Mouse (Mus musculus) heart, postnatal 14 days (tissue): ENCODE results near the gene Ascc1. TPM values are rescaled to one million over a fixed set of nuclear protein-coding genes. Genes with fewer than 3 reads are reported as not detected.
A peak's percentile ranks its signal among the peaks of the same experiment; 100 is the strongest.
"Not testable (repeated sequence)": the region's sequence is repeated elsewhere in the genome, so short reads cannot be mapped to it uniquely, and the experiment has no call there.

Source experiments
- DNase-seq, 2 experiments: peaks; one replicate each; pipeline ENCODE4 v3.0.0; 2021 to 2022
- intact Hi-C: fragments of 180-260 bp; cut with DNase I; formaldehyde crosslinking; loops from one replicate; pipeline ENCODE4 v1.15.1; 2025
- total RNA-seq, 2 experiments: library from RNA; stranded (reverse); gene quantifications; 2 replicates each; pipeline ENCODE4 v1.2.3; 2021

The Ascc1 gene
- total RNA-seq, 2 experiments from 2014 or later: 19.1 to 21.7 TPM

- peak; percentile 75 to 80 for DNase-seq
- intact Hi-C loops: loop anchor here (1.0 kb wide), 1 partner anchor 23 kb away; the partner anchor contains the start of gene Ddit4
Observed at GRCm38 (mm10) chr10:59974191-59974664, 28.4 kb upstream of the Ascc1 start.

GRCm38 (mm10) chr10:59974786-59975185 lies 27.8 kb upstream of the Ascc1 start:
- peak; percentile 59 to 68 for DNase-seq

GRCm38 (mm10) chr10:59977141-59977540 lies 25.5 kb upstream of the Ascc1 start:
- DNase-seq: no peak

More at GRCm38 (mm10) chr10:59974786-59975185, 27.8 kb upstream of the Ascc1 start:
- intact Hi-C loops: loop anchor here (1.0 kb wide), 1 partner anchor 23 kb away; the partner anchor contains the start of gene Ddit4

GRCm38 (mm10) chr10:59977715-59978343 lies 24.8 kb upstream of the Ascc1 start:
- intact Hi-C loops: no loop called here
- DNase-seq: peak in 1 of 2 experiments; percentile 40

More at GRCm38 (mm10) chr10:59977141-59977540, 25.5 kb upstream of the Ascc1 start:
- intact Hi-C loops: no loop called here

GRCm38 (mm10) chr10:59978401-59978800 lies 24.2 kb upstream of the Ascc1 start:
- DNase-seq: no peak
- intact Hi-C loops: no loop called here

- intact Hi-C loops: no loop called here
- peak; percentile 89 for DNase-seq
Observed at GRCm38 (mm10) chr10:59978873-59979743, 23.5 kb upstream of the Ascc1 start.

GRCm38 (mm10) chr10:59980815-59981244 lies 21.8 kb upstream of the Ascc1 start:
- peak; percentile 43 to 55 for DNase-seq
- intact Hi-C loops: loop anchor here (5.0 kb wide), 1 partner anchor 84 kb away; no protein-coding TSS in a partner anchor

GRCm38 (mm10) chr10:59981336-59981735 lies 21.3 kb upstream of the Ascc1 start:
- no peak for DNase-seq
- intact Hi-C loops: loop anchor here (5.0 kb wide), 1 partner anchor 84 kb away; no protein-coding TSS in a partner anchor

- intact Hi-C loops: loop anchor here (5.0 kb wide), 1 partner anchor 84 kb away; no protein-coding TSS in a partner anchor
- DNase-seq: peak in 1 of 2 experiments; percentile 75
Observed at GRCm38 (mm10) chr10:59981792-59982191, 20.8 kb upstream of the Ascc1 start.

GRCm38 (mm10) chr10:59982379-59982873 lies 20.2 kb upstream of the Ascc1 start:
- intact Hi-C loops: loop anchor here (5.0 kb wide), 1 partner anchor 85 kb away; no protein-coding TSS in a partner anchor
- no peak for DNase-seq

- DNase-seq: peak; percentile 64 to 73
- intact Hi-C loops: no loop called here
Observed at GRCm38 (mm10) chr10:59988036-59988435, 14.6 kb upstream of the Ascc1 start.

GRCm38 (mm10) chr10:59990393-59990792 lies 12.2 kb upstream of the Ascc1 start:
- intact Hi-C loops: no loop called here

GRCm38 (mm10) chr10:59991262-59991880 lies 11.2 kb upstream of the Ascc1 start:
- intact Hi-C loops: no loop called here
- no peak for DNase-seq

More at GRCm38 (mm10) chr10:59990393-59990792, 12.2 kb upstream of the Ascc1 start:
- DNase-seq: no peak

GRCm38 (mm10) chr10:59992024-59992423 lies 10.6 kb upstream of the Ascc1 start:
- intact Hi-C loops: no loop called here
- DNase-seq: no peak

GRCm38 (mm10) chr10:59993813-59994212 lies 8.8 kb upstream of the Ascc1 start:
- DNase-seq, intact Hi-C loops: not testable (repeated sequence)

- intact Hi-C loops: no loop called here
- peak in 1 of 2 experiments; percentile 29 for DNase-seq
Observed at GRCm38 (mm10) chr10:59995889-59996288, 6.7 kb upstream of the Ascc1 start.

GRCm38 (mm10) chr10:59997591-59997990 lies 5.0 kb upstream of the Ascc1 start:
- intact Hi-C loops: no loop called here
- DNase-seq: peak; percentile 48 to 76

GRCm38 (mm10) chr10:59999057-59999456 lies 3.5 kb upstream of the Ascc1 start:
- DNase-seq: no peak
- intact Hi-C loops: no loop called here

- intact Hi-C loops: loop anchor here (5.0 kb wide), 1 partner anchor 66 kb away; no protein-coding TSS in a partner anchor
- not testable (repeated sequence) for DNase-seq
Observed at GRCm38 (mm10) chr10:60001663-60002062, 942 bp upstream of the Ascc1 start.

GRCm38 (mm10) chr10:60002203-60002602 lies 402 bp upstream of the Ascc1 start:
- intact Hi-C loops: loop anchor here (5.0 kb wide), 1 partner anchor 65 kb away; no protein-coding TSS in a partner anchor
- no peak for DNase-seq
